Mouse (Mus musculus): ENCODE measurements around the gene Chrm3.
"Not testable (repeated sequence)": the region's sequence is repeated elsewhere in the genome, so short reads cannot be mapped to it uniquely, and the experiment has no call there.

Gene Chrm3

DNA sequence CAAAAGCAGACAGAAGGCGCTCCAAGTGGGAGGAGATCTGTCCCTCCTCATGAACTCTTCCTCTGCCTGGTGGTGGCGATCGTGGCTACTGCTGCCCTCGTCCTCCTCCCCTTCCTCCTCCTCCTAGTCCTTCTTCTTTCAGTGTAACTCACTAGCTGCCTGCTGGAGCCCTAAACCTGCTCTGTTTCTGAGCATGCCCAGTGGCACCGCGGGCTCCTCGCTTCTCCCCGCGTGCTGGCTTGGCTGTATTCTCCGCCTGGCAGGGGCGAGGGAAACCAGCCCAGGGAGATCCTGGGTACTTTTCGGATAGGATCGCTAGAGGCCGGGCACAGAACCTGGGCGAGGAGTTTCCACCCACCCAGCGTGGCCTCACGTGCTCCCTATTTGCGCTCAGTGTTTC lies at the start of gene Chrm3:
TSS of gene Chrm3 (minus strand) at position 71 of the 400 bp plus-strand sequence.
- peak; percentile 91 for ATAC-seq (ENCODE audit: low TSS enrichment)

DNA sequence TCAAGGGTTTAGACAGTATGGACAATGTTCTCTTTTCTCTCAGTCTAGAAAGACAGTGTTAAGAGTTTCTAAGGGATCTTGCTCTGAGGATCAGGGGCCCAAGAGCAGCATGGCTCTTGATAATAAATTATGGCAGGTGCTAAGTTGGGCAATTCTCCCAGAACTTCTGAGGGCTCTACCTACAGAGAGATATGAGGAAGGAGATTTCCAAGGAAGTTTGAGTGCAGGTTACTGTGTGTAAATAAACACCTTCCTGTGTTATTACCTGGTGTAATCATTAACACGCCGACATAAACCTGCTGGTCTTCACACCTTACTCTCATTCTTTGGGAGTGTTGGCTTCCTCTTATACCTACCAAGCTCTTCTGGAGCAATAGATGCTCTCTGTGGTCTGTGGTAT lies 33.7 kb upstream of the Chrm3 start:
- no peak for ATAC-seq (ENCODE audit: low TSS enrichment)

DNA sequence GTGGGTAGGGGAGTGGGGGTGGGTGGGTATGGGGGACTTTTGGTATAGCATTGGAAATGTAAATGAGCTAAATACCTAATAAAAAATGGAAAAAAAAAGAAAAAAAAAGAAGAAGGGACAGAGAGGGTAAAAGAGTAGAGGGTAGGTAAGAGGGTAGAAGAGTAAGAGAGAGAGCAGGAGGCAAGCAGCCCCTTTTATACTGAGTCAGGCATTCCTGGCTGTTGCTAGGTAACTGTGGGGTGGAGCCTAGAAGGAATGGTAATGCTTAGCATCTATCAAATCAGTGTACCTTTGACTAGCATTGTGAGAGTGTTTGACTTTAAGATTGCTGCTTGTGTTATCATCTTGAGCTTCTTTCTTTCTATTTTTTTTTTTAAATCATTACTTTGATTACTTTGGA lies 14.8 kb upstream of the Chrm3 start:
- not testable (repeated sequence) for ATAC-seq (ENCODE audit: low TSS enrichment)

DNA sequence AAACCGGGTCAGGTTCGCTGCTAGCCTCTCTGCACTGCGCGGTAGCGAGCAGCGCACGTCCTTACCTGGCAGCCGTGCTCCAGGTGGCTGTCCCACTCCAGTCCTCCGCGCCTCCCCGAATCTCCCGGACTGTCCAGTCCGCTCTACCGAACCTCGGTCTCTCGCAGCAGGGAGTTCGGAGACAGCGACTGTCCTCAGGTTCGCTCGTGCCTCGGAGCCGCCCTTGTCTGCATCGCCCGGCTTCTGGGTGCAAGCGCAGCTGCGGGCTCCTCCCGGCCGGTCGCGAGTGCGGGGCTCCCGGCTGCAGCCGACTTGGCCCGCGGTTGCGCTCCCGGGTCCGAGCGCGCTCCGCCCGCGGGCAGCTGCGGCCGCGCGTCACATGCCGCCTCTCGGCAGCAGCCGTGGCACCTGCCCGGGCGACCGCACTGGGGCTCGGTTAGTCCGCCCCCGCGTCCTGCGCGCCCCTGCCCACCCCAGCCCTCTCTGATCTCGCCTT lies 400 bp downstream of the Chrm3 start:
- ATAC-seq (ENCODE audit: low TSS enrichment): peak; percentile 24

DNA sequence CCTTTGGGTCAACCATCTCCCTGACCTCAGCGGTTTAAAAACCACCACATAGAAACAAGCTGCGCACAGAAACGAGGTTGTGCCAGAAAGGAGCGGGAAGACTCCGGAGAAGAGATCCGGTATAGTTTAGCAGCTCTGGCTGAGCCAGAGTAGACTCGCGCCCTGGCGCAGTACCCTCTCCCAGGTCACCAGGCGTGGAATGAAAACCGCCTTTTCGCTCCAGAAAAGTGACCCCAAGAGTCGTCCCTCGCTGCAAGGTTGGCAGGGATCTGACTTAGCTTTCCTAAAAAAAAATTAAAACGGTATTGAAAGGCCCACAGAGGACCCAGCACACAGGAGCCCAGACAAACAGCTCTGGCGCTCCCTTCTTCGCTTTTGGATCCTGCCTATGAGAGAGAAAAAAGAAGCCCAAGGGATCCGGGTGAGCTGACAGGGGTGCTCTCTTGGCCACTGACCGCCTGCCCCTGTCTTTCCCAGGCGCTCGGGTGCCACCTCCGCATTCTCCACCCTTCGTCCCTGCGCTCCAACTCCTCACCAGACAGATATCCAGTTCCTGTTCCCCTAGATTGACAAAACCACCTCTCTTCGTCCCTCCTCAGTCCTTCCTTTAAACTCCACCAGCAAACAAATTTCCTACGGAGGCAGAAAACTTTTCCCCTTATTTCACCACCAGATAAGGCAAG lies 990 bp downstream of the Chrm3 start:
- ATAC-seq (ENCODE audit: low TSS enrichment): peak; percentile 35

DNA sequence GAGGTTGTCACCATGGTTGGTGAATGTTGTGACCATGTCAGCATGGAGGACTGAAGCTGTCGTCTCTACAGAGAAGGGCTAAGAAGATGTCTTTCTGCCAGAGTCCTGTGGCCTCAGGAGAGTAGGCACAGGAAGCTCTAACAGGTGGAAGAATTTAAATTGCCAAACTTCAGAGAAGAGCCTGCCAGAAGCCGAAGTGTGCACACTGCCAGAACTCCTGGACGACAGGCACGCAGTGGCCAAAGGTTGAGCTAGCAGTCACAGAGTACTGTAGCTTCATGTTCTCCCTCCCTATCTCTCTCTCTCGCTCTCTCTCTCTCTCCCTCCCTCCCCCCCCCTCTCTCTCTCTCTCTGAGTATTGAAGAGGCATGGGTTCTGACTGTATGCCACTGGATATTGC lies 4.9 kb downstream of the Chrm3 start:
- no peak for ATAC-seq (ENCODE audit: low TSS enrichment)

DNA sequence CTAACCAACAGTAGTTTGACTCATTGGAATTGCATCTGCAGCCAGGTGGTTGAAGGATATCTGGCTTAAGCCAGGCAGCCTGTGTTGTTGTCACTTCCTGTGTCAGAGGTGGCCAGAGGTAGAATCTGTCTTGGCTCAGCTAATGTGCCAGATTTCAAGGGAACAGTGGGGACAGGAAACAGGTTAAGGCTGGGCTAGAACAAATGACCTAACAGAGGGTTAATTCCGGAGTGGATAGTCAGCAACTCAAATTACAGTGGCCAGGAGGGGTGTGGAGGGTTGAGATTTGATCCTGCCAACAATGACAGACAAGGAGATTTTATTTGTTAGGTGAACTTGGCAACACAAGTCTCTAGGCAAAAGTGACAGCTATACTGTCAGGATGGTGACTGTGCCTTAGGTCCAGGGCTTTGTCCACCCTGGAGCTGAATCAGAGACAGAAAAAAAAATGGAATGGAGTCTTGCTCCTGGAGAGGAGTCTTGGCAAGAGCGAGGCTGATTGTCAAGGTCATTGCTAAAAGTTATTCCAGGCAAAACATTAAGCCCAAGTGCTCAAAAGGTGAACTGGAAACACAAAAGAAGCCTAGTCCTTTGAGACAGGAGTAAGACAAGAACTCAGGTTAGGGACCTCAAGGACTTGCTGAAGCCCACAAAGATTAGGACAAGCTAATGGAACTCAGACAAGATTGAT lies 5.6 kb downstream of the Chrm3 start:
- ATAC-seq (ENCODE audit: low TSS enrichment): no peak

DNA sequence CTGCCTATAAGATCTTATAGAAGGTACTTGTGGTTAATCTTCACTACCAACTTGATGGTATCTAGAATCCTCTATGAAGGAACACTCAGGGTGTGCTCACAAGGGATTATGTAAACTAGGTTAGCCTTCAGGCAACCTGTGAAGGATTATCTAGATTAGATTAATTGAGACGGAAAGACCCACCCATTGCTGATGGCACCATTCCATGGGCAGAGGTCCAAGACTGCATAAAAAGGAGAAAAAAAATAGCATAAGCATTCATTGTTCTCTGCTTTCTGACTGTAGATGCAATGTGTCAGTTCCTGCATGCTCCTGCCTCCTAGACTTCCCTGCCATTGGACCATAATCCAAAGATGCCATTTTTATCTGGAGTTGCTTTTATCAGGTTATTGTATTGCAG lies 8.5 kb downstream of the Chrm3 start:
- no peak for ATAC-seq (ENCODE audit: low TSS enrichment)

DNA sequence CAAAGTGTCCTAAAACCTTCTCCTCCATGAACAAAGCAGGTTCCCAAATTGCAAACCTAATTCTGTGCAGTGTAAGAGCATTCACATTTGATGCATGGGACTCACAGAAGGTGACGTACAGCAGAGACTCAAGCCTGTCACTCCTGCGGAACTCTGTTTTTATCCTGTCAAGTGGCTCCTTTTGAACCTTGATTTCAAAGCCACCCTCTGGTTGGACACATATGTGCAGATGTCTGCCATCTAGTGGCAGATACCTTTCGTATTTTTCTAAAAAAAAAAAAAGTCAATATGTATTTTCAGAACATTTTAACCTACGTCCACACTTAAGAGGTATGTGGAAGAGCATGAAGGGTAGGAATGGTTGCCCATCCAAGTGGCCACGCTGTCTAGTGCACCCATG lies 16.3 kb downstream of the Chrm3 start:
- ATAC-seq (ENCODE audit: low TSS enrichment): no peak

DNA sequence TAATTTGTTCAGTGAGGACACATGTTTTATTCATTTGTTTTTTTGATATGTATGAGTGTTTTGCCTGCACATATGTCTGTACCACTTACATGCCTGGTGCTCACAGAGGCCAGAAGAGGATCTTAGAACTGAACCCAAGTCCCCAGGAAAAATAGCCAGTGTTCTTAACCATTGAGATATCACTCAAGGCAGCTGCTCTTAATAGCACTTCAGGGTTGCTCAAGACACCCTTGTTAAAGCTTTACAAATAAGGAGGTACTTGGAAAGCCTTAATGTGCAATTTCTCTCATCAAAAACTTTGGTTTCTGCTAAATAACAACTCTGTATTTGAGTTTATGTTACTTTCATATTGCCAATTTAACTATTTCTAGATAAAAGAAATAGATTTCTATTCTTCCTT lies 25.1 kb downstream of the Chrm3 start:
- ATAC-seq (ENCODE audit: low TSS enrichment): no peak

DNA sequence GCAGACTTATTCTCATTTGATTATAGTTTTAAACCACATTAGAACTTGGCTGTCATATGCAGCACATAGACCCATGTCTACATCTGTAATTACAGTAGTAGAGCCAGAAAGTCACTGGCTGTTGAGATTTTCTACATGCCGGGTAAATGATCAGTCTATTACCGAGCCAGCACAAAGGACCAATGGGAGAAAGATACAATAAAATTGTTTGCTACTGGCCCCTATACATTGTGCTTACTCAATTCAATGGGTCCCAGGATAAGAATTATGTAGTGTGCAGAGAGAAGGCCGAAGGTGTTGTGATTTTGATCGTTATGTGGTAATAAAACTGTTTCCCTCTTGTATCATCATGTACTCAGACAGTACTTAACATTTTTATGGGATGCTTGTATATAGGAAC lies 27.9 kb downstream of the Chrm3 start:
- ATAC-seq (ENCODE audit: low TSS enrichment): no peak

DNA sequence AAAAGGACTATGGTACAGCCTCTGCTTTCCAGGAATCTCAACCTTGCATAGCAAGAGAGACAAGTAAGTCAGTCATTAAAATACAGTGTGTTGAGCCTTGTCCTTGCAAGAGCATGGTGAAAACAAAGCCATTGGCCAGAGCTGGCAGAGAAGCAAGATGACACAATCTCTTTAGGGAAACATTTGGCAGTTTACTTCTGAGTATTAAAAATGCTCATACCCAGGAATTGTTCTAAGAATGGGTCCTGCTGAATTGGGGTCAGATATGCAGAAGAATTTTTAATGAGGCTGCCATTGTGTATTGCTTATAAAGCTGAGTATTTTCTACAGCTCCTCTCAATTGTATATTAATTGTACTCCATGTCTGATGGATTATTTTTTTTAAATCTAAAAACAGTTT lies 50.8 kb downstream of the Chrm3 start:
- ATAC-seq (ENCODE audit: low TSS enrichment): no peak

DNA sequence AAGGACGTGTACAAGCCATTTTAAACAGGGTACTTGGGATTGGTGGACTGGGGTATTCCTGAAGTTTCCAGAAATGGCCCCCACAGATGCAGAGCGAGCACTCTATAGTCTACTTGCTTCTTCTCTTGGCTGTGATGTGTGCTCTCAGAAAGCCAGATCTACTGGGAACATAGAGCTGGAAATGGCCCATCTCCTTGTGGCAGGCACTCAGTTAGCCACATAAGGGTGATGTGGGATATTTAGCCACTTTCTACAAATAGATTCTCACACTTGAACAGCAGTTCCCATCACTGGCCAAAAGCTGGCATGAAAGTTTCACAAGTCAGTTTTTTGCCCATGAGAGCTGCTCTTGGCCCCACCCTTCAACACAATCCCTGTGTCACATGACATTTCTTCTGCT lies 65.5 kb downstream of the Chrm3 start:
- ATAC-seq (ENCODE audit: low TSS enrichment): peak; percentile 95

DNA sequence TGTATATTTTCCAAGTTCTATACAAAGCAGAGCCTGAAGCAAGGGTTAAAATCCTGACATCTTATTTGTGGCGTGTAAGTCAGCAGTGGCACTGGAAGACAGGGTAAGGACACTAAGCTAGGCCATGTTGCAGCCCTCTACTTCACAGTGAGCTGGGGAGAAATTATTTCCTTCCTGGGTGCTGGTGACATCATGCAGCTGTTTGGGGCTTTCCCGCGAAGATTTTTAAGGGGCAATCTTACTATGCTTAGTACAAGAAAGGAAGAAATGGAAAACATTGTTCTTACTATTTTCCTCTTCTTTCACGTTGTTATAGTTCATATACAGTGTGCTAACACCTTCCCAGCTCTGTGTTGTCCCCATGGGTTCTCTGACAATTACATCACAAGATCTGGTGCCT lies 76.3 kb downstream of the Chrm3 start:
- ATAC-seq (ENCODE audit: low TSS enrichment): no peak

DNA sequence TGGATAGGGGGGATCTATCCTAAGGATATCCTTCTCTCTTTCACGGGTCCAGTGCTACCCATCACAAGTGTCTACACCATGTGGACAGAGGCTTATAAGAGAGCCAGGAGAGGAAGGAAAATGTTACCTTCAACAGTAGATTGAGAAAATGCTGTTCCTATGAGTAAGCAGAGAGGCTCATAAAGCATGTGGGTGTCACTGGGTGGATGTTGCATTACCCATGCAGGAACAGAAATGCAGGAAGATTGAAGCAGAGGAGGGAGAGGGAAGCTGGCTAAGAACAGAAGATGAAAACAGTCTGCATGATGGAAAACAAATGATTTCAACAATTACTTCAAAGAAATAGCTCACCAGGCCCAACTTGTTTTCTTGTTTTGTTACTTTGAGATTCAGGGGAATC lies 85.7 kb downstream of the Chrm3 start:
- peak; percentile 99 for ATAC-seq (ENCODE audit: low TSS enrichment)

DNA sequence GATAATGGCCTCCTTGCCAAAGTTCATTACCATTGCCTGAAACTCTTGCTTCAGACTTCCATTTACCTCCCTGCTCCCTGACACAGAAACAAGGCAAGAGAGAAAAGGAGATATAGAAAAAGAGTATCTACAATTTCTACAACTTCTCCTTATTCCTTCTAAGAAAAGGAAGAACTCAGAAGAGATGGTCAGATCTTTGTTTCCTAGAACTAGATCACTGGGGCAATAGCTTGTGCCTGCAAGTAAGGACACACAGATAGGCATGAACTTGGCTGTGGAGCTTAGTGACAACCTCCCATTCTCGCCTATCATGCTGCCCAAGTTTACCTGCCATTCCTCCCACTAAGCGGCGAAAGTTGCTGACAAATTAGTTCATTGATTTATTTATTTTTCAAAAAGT lies 96.9 kb downstream of the Chrm3 start:
- ATAC-seq (ENCODE audit: low TSS enrichment): no peak

DNA sequence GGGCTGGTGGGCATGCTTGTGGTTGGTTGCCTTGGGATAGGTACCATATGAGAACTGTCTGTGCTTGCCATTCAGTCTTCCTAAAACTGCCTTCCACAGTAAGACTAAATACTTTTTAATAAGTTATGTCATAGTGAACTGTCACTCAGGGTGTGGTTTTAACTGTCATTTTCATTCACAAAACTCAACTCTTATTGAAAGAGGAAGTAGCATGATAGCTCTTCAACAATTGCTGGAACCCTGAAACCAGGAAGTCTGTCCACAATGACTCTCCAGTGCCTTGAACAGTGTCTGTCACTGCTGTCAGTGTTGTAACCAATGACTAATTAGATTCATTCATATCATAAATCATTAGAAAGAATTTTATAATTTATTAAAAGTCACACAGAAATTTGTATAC lies 107.6 kb downstream of the Chrm3 start:
- ATAC-seq (ENCODE audit: low TSS enrichment): no peak

DNA sequence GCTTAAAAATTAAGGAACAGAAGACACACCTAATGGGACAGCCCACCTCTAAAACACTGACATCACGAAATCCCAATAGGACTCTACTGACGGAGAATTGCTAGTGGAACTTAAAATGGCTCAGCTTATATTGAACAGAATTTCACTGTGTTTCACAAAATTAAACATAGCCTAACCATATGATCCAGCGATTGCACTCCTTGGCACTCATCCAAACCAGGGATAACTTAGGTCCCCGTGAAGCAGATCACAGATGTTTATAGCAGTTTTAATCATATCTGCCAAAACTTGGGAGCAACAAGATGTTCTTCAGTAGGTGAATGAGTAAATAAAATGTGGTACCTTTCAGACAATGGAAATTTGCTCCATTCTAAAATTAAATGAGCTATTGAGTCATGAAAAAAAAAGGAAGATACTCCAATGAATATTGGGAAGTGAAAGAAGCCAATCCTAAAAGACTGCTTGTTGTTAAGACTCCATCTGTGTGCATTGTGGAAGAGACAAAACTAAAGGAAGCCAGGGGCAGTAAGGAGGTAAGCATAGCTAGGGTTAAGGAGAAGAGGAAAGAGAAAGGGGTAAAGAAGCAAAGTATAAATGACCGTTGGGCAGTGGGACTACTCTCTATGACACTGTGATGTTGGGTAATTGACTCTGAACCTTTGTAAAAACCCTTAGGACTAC lies 109.0 kb downstream of the Chrm3 start:
- peak; percentile 70 for ATAC-seq (ENCODE audit: low TSS enrichment)

DNA sequence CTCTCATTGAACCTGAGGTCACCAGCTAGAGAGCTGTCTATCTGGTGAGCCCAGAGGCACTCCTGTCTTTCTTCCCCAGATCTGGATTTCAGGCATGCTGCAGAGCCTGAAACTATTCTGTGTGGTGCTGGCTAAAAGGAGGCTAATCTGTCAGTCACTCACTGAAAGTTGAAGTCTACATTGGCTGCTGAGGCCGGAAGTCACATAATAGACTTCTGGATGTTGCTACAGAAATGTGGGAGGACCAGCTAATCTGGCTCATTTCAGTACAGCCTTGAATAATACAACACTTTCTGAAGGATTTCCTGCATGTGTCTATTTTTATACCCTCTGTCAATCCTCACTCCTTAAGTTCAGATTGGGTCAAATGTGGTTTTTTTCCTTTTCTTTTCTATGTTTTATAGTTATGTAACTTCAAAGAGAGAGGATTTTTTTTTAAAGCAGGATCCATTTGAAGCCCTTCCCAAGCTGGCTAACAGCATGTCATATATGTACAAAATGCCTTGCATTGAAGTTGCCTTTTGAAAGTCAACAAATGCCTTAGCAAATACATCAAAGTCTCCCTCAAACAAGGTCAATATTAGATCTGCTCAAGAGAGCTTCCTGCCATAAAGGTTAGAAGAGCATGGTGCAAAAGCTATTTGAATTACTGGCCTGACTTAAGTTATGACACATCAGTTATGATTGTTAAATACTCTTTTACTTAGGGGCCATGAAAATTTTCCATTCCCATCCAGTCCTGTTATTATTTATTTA lies 116.2 kb downstream of the Chrm3 start:
- ATAC-seq (ENCODE audit: low TSS enrichment): peak; percentile 64

DNA sequence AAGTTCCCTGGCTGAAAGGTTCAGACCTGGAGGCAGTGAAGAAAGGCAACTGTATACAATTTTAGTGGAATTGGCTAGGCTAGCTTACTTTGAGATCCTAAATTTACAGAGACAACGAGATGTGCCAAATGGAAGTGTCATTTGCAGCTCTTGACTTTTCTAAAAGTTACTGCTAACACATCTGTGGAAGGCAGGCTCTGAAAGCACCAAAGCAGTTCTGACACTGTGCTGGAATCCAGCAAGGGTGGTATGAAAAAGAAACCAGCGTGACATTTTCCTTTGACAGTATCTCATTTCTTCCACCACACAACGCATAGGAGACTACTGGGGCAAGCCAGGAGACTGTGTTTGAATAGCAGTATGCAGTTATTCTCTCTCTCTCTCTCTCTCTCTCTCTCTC lies 120.4 kb downstream of the Chrm3 start:
- ATAC-seq (ENCODE audit: low TSS enrichment): peak; percentile 26

DNA sequence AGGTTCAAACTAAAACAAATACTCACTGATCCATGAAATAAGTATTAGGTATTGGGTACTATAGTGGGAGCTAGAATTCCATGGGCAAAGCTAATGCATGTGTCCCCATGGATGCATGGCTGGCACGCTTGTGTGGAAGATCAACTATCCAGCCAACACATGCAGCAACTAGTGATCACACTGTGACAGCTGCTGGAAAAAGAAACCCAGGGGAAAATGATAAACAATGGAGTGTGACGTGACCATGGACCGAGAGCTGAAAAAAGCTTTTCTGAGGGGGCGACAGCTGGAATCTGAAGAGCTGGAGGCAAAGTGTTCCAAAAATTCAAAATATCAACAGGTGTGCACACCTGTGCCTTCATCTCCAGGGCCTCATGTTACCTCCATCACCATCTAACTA lies 120.8 kb downstream of the Chrm3 start:
- ATAC-seq (ENCODE audit: low TSS enrichment): 0 out of 2 replicates have a peak, but pooled peaks have one; percentile 0

DNA sequence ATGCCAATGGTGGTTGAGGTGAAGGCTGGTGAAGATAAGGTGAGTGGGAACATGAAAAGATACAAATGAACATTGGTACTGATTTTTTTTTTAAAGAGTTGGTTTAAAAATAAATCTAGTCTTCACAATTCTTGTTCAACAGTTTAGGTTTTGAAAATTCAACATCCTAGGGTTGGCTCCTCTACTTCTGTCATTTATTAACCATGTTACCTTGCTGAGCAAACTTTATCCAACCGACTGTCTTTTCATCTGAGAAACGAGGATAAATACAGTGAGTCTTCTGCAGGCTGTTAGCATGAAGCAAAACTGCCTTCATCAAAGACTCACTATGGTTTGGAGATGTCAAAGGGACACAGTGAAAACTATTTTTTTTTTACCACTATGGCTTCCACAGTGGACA lies 123.0 kb downstream of the Chrm3 start:
- no peak for ATAC-seq (ENCODE audit: low TSS enrichment)

Measured in frontal cortex, adult (tissue).